Mouse (Mus musculus): ENCODE results near the gene Hist1h4j. TPM values are rescaled to one million over a fixed set of nuclear protein-coding genes. Genes with fewer than 3 reads are reported as not detected.
A peak's percentile ranks its signal among the peaks of the same experiment; 100 is the strongest.
"Not testable (repeated sequence)": the region's sequence is repeated elsewhere in the genome, so short reads cannot be mapped to it uniquely, and the experiment has no call there.

Gene Hist1h4j
- polyA plus RNA-seq, 1 experiment = 2.4 TPM

- Histone ChIP-seq H3K4me3 (replicated peaks; ENCODE audit: insufficient read depth, low read depth, low read length) (no peak overlapping the region), H3K27ac (ENCODE audit: insufficient read depth, low read length) (no peak overlapping the region), H3K27me3 (ENCODE audit: control insufficient read depth, insufficient read depth, low read length) (no peaks in the 10 kb centered on the region), H3K4me1 (ENCODE audit: control insufficient read depth, insufficient read depth, low read length) (no peaks in the 10 kb centered on the region)
- TF ChIP-seq POLR2A (IDR thresholded peaks at IDR 0.05; ENCODE audit: borderline replicate concordance, insufficient read depth, low read length) = no peak
- TF ChIP-seq CTCF (IDR thresholded peaks at IDR 0.05; ENCODE audit: borderline replicate concordance, insufficient read depth, low read depth, low read length) = no peak
- WGBS = 97% methylated on average over 1 of the region's 1 CpGs
- no peak for DNase-seq
Observed at GRCm38 (mm10) chr13:21745006-21745405, 10.1 kb downstream of the Hist1h4j start.

GRCm38 (mm10) chr13:21749387-21750158, 14.7 kb downstream of the Hist1h4j start:
- DNase-seq = no peak
- TF ChIP-seq POLR2A (IDR thresholded peaks at IDR 0.05; ENCODE audit: borderline replicate concordance, insufficient read depth, low read length) (no peak), CTCF (IDR thresholded peaks at IDR 0.05; ENCODE audit: borderline replicate concordance, insufficient read depth, low read depth, low read length) (no peak)
- Histone ChIP-seq H3K4me3 (replicated peaks; ENCODE audit: insufficient read depth, low read depth, low read length) (peak overlapping the region; percentile 48), H3K27me3 (ENCODE audit: control insufficient read depth, insufficient read depth, low read length) (no peaks in the 10 kb centered on the region), H3K27ac (ENCODE audit: insufficient read depth, low read length) (no peak overlapping the region; the same call in 1 of the 2 replicates), H3K4me1 (ENCODE audit: control insufficient read depth, insufficient read depth, low read length) (no peaks in the 10 kb centered on the region)
- 15% methylated on average over 5 of the region's 5 CpGs for WGBS

- not testable (repeated sequence) for H3K27me3 ChIP-seq (ENCODE audit: control insufficient read depth, insufficient read depth, low read length); H3K4me1 ChIP-seq (ENCODE audit: control insufficient read depth, insufficient read depth, low read length)
- H3K4me3 ChIP-seq (replicated peaks; ENCODE audit: insufficient read depth, low read depth, low read length) = peak within 1 kb of the TSS; percentile 59
- TF ChIP-seq POLR2A (IDR thresholded peaks at IDR 0.05; ENCODE audit: borderline replicate concordance, insufficient read depth, low read length) = peak; percentile 89; the same call in 1 of the 2 replicates
- peak; percentile 95 for DNase-seq
- WGBS = under 1% methylated on average over 50 of the region's 56 CpGs
- H3K27ac ChIP-seq (ENCODE audit: insufficient read depth, low read length) = peak within 1 kb of the TSS; percentile 41; the same call in 1 of the 2 replicates
Observed at GRCm38 (mm10) chr13:21750159-21751017, 15.5 kb downstream of the Hist1h4j start, which contains the start of gene Hist1h4k. TSS of gene Hist1h4k (minus strand) at chr13:21750505.

GRCm38 (mm10) chr13:21751417-21751816, 16.6 kb downstream of the Hist1h4j start:
- no peaks in the 10 kb centered on the region for H3K4me1 ChIP-seq (ENCODE audit: control insufficient read depth, insufficient read depth, low read length)
- H3K27me3 ChIP-seq (ENCODE audit: control insufficient read depth, insufficient read depth, low read length) = no peaks in the 10 kb centered on the region
- H3K27ac ChIP-seq (ENCODE audit: insufficient read depth, low read length) = no peak overlapping the region
- DNase-seq = no peak
- H3K4me3 ChIP-seq (replicated peaks; ENCODE audit: insufficient read depth, low read depth, low read length) = no peak overlapping the region
- TF ChIP-seq POLR2A (IDR thresholded peaks at IDR 0.05; ENCODE audit: borderline replicate concordance, insufficient read depth, low read length) = no peak
- TF ChIP-seq CTCF (IDR thresholded peaks at IDR 0.05; ENCODE audit: borderline replicate concordance, insufficient read depth, low read depth, low read length) = no peak

- no peak for DNase-seq
- 50% methylated on average over 3 of the region's 3 CpGs for WGBS
- Histone ChIP-seq H3K4me1 (ENCODE audit: control insufficient read depth, insufficient read depth, low read length) (no peaks in the 10 kb centered on the region), H3K27me3 (ENCODE audit: control insufficient read depth, insufficient read depth, low read length) (no peaks in the 10 kb centered on the region), H3K4me3 (replicated peaks; ENCODE audit: insufficient read depth, low read depth, low read length) (no peak overlapping the region), H3K27ac (ENCODE audit: insufficient read depth, low read length) (no peak overlapping the region)
- TF ChIP-seq POLR2A (IDR thresholded peaks at IDR 0.05; ENCODE audit: borderline replicate concordance, insufficient read depth, low read length) (no peak), CTCF (IDR thresholded peaks at IDR 0.05; ENCODE audit: borderline replicate concordance, insufficient read depth, low read depth, low read length) (no peak)
Observed at GRCm38 (mm10) chr13:21751827-21752226, 17.0 kb downstream of the Hist1h4j start.

GRCm38 (mm10) chr13:21752356-21752755, 17.5 kb downstream of the Hist1h4j start:
- no peak overlapping the region for H3K27ac ChIP-seq (ENCODE audit: insufficient read depth, low read length)
- H3K4me3 ChIP-seq (replicated peaks; ENCODE audit: insufficient read depth, low read depth, low read length) = no peak overlapping the region
- DNase-seq = no peak
- no peaks in the 10 kb centered on the region for H3K27me3 ChIP-seq (ENCODE audit: control insufficient read depth, insufficient read depth, low read length)
- TF ChIP-seq CTCF (IDR thresholded peaks at IDR 0.05; ENCODE audit: borderline replicate concordance, insufficient read depth, low read depth, low read length) (no peak), POLR2A (IDR thresholded peaks at IDR 0.05; ENCODE audit: borderline replicate concordance, insufficient read depth, low read length) (no peak)
- H3K4me1 ChIP-seq (ENCODE audit: control insufficient read depth, insufficient read depth, low read length) = no peaks in the 10 kb centered on the region
- WGBS = 30% methylated on average over 3 of the region's 3 CpGs

GRCm38 (mm10) chr13:21753051-21753523, 18.2 kb downstream of the Hist1h4j start:
- DNase-seq = no peak
- WGBS = 4% methylated on average over 10 of the region's 10 CpGs
- Histone ChIP-seq H3K4me1 (ENCODE audit: control insufficient read depth, insufficient read depth, low read length) (no peaks in the 10 kb centered on the region), H3K27me3 (ENCODE audit: control insufficient read depth, insufficient read depth, low read length) (no peaks in the 10 kb centered on the region), H3K27ac (ENCODE audit: insufficient read depth, low read length) (peak overlapping the region; percentile 57), H3K4me3 (replicated peaks; ENCODE audit: insufficient read depth, low read depth, low read length) (peak overlapping the region; percentile 47)
- TF ChIP-seq POLR2A (IDR thresholded peaks at IDR 0.05; ENCODE audit: borderline replicate concordance, insufficient read depth, low read length) = no peak
- TF ChIP-seq CTCF (IDR thresholded peaks at IDR 0.05; ENCODE audit: borderline replicate concordance, insufficient read depth, low read depth, low read length) = no peak

Measured in cerebellum, adult 2 months (tissue).